Comparison of ENCODE assay signal across 25 mouse cellular contexts in genomic region chr6:146583366-146584046, GRCm38 (mm10).
"Had no signal": no experiment of that assay in that cellular context is flagged by ENCODE, and none has a peak within 500 bp of the region (broad histone marks: within the 10 kb centered on the region; RNA-seq: fewer than 3 reads in every experiment).

No protein-coding gene starts in this region.

- H3K9me3 ChIP-seq: heart, embryonic 13.5 days; heart, embryonic 15.5 days; hindbrain, embryonic 13.5 days; hindbrain, embryonic 15.5 days; kidney, embryonic 15.5 days; limb, embryonic 13.5 days; limb, embryonic 15.5 days; liver, embryonic 12.5 days had no signal

- H3K27me3 ChIP-seq: heart, embryonic 13.5 days; heart, embryonic 15.5 days; hindbrain, embryonic 13.5 days; hindbrain, embryonic 15.5 days; kidney, embryonic 15.5 days; limb, embryonic 13.5 days; limb, embryonic 15.5 days; liver, embryonic 12.5 days had no signal

- H3K4me2 ChIP-seq: heart, embryonic 11.5 days; heart, embryonic 13.5 days; heart, embryonic 15.5 days; hindbrain, embryonic 13.5 days; hindbrain, embryonic 15.5 days; kidney, embryonic 15.5 days; limb, embryonic 13.5 days; limb, embryonic 15.5 days; liver, embryonic 12.5 days had no signal

- DNase-seq: gastrocnemius, postnatal 14 days; gastrocnemius, postnatal 36 days; heart, adult 11 months; heart, adult 2 months; heart, postnatal 10 days; kidney, adult 11 months; kidney, adult 2 months; kidney, adult 9 months; kidney, postnatal 14 days; kidney, postnatal 36 days; layer of hippocampus, adult 9-11 months; layer of hippocampus, postnatal 36 days had no signal

- H3K27ac ChIP-seq: heart, adult 2 months; heart, embryonic 13.5 days; heart, embryonic 15.5 days; hindbrain, embryonic 13.5 days; hindbrain, embryonic 15.5 days; hindbrain, postnatal 0 days; kidney, embryonic 15.5 days; kidney, postnatal 0 days; limb, embryonic 13.5 days; limb, embryonic 15.5 days; liver, embryonic 12.5 days; liver, embryonic 14.5 days had no signal

- H3K4me3 ChIP-seq: heart, adult 2 months; heart, embryonic 13.5 days; heart, embryonic 15.5 days; hindbrain, embryonic 13.5 days; hindbrain, embryonic 15.5 days; kidney, embryonic 15.5 days; limb, embryonic 13.5 days; limb, embryonic 15.5 days; liver, embryonic 12.5 days had no signal

- H3K9ac ChIP-seq: heart, embryonic 13.5 days; heart, embryonic 15.5 days; hindbrain, embryonic 13.5 days; hindbrain, embryonic 15.5 days; kidney, embryonic 15.5 days; limb, embryonic 13.5 days; limb, embryonic 15.5 days; liver, embryonic 12.5 days; liver, embryonic 14.5 days had no signal

- ATAC-seq: hindbrain, postnatal 0 days; intestine, embryonic 16.5 days; liver, embryonic 12.5 days had no signal
